Mouse (Mus musculus) midbrain, embryonic 15.5 days (tissue): Measurements from ENCODE around the gene Tkt. TPM values are rescaled to one million over a fixed set of nuclear protein-coding genes. Genes with fewer than 3 reads are reported as not detected.
A peak's percentile ranks its signal among the peaks of the same experiment; 100 is the strongest.

Experiments
- ATAC-seq: fragments of 200-750 bp; cut with Nextera tagmentation; replicated peaks from 2 replicates; pipeline ENCODE4 v1.8.0; 2017; ENCODE audit warnings: moderate TSS enrichment
- H3K27ac ChIP-seq: fragments of 300-500 bp; sonication (generic); 2 replicates; pipeline ENCODE4 v1.5.1; 2015; ENCODE audit warnings: mild to moderate bottlenecking, inconsistent platforms
- H3K27me3 ChIP-seq: fragments of 300-500 bp; sonication (generic); replicated peaks from 2 replicates; pipeline ENCODE4 v1.6.1; 2015; ENCODE audit warnings: inconsistent platforms
- H3K36me3 ChIP-seq: fragments of 300-500 bp; sonication (generic); replicated peaks from 2 replicates; pipeline ENCODE4 v1.6.1; 2015; ENCODE audit warnings: inconsistent platforms
- H3K4me1 ChIP-seq: fragments of 300-500 bp; sonication (generic); 2 replicates; pipeline ENCODE4 v1.6.1; 2015; ENCODE audit warnings: inconsistent platforms
- H3K4me2 ChIP-seq: fragments of 300-500 bp; sonication (generic); 2 replicates; pipeline ENCODE4 v1.6.1; 2015; ENCODE audit warnings: inconsistent platforms, mild to moderate bottlenecking, moderate library complexity
- H3K4me3 ChIP-seq: fragments of 300-500 bp; sonication (generic); 2 replicates; pipeline ENCODE4 v1.5.1; 2015; ENCODE audit warnings: mild to moderate bottlenecking, inconsistent platforms
- H3K9ac ChIP-seq: fragments of 300-500 bp; sonication (generic); 2 replicates; pipeline ENCODE4 v1.6.1; 2015; ENCODE audit warnings: mild to moderate bottlenecking, inconsistent platforms
- H3K9me3 ChIP-seq: fragments of 300-500 bp; sonication (generic); 2 replicates; pipeline ENCODE4 v1.6.1; 2016; ENCODE audit warnings: inconsistent platforms
- WGBS: fragments of 180-500 bp; shearing (Covaris S2); methylation state at CpG from one replicate; pipeline ENCODE4 v1.1.7; 2015; ENCODE audit warnings: mixed read lengths; 5-methylcytosine and 5-hydroxymethylcytosine counted together
- polyA plus RNA-seq: library from polyadenylated mRNA; unstranded; fragments of >200 nt; fragmentation: Nextera tagmentation; extraction: Ambion mirVana; gene quantifications from 2 replicates; pipeline ENCODE4 v1.2.1, GENCODE M21; 2015

The Tkt gene
- polyA plus RNA-seq, 1 experiment from 2014 or later: 262 TPM

- Histone ChIP-seq H3K9ac (no peak overlapping the region), H3K9me3 (no peaks in the 10 kb centered on the region), H3K27ac (peak overlapping the region; percentile 37), H3K27me3 (no peaks in the 10 kb centered on the region), H3K4me3 (no peak overlapping the region), H3K4me2 (no peak overlapping the region), H3K36me3 (no peaks in the 10 kb centered on the region), H3K4me1 (peaks cover 18% of the 10 kb centered on the region)
- 32% methylated on average over 11 of the region's 11 CpGs for WGBS
- peak; percentile 78 for ATAC-seq
Observed at GRCm38 (mm10) chr14:30593279-30594091, 45.3 kb downstream of the Tkt start.

- no peak overlapping the region for H3K4me2 ChIP-seq
- H3K4me1 ChIP-seq: peaks cover 18% of the 10 kb centered on the region
- no peaks in the 10 kb centered on the region for H3K27me3 ChIP-seq
- no peaks in the 10 kb centered on the region for H3K36me3 ChIP-seq
- H3K27ac ChIP-seq: peak overlapping the region; percentile 37
- no peaks in the 10 kb centered on the region for H3K9me3 ChIP-seq
- peak; percentile 69 for ATAC-seq
- H3K9ac ChIP-seq: no peak overlapping the region
- no peak overlapping the region for H3K4me3 ChIP-seq
- 18% methylated on average over 7 of the region's 7 CpGs for WGBS
Observed at GRCm38 (mm10) chr14:30594092-30594695, 46.0 kb downstream of the Tkt start.

- Histone ChIP-seq H3K36me3 (no peaks in the 10 kb centered on the region), H3K27me3 (no peaks in the 10 kb centered on the region), H3K4me2 (no peak overlapping the region), H3K27ac (no peak overlapping the region), H3K4me3 (no peak overlapping the region), H3K9ac (no peak overlapping the region), H3K9me3 (no peaks in the 10 kb centered on the region), H3K4me1 (peaks cover 18% of the 10 kb centered on the region)
- WGBS: 91% methylated on average over 8 of the region's 8 CpGs
- no peak for ATAC-seq
Observed at GRCm38 (mm10) chr14:30595576-30596313, 47.6 kb downstream of the Tkt start.

GRCm38 (mm10) chr14:30596407-30596806, 48.2 kb downstream of the Tkt start:
- Histone ChIP-seq H3K36me3 (no peaks in the 10 kb centered on the region), H3K4me1 (peaks cover 18% of the 10 kb centered on the region), H3K9me3 (no peaks in the 10 kb centered on the region), H3K4me3 (no peak overlapping the region), H3K9ac (no peak overlapping the region), H3K27me3 (no peaks in the 10 kb centered on the region), H3K27ac (no peak overlapping the region), H3K4me2 (no peak overlapping the region)
- 93% methylated on average over 3 of the region's 3 CpGs for WGBS
- no peak for ATAC-seq

- no peak for ATAC-seq
- no peak overlapping the region for H3K27ac ChIP-seq
- no peaks in the 10 kb centered on the region for H3K9me3 ChIP-seq
- peaks cover 18% of the 10 kb centered on the region for H3K4me1 ChIP-seq
- 85% methylated on average over 2 of the region's 2 CpGs for WGBS
- H3K4me3 ChIP-seq: no peak overlapping the region
- no peaks in the 10 kb centered on the region for H3K27me3 ChIP-seq
- H3K36me3 ChIP-seq: no peaks in the 10 kb centered on the region
- no peak overlapping the region for H3K4me2 ChIP-seq
- H3K9ac ChIP-seq: no peak overlapping the region
Observed at GRCm38 (mm10) chr14:30597142-30597541, 49.0 kb downstream of the Tkt start.

GRCm38 (mm10) chr14:30606817-30607216, 58.7 kb downstream of the Tkt start:
- H3K4me3 ChIP-seq: no peak overlapping the region
- H3K36me3 ChIP-seq: no peaks in the 10 kb centered on the region
- H3K27ac ChIP-seq: no peak overlapping the region
- 90% methylated on average over 5 of the region's 5 CpGs for WGBS
- H3K4me2 ChIP-seq: no peak overlapping the region
- no peaks in the 10 kb centered on the region for H3K27me3 ChIP-seq
- no peak overlapping the region for H3K9ac ChIP-seq
- H3K9me3 ChIP-seq: no peaks in the 10 kb centered on the region
- H3K4me1 ChIP-seq: no peaks in the 10 kb centered on the region
- no peak for ATAC-seq

GRCm38 (mm10) chr14:30607696-30608095, 59.5 kb downstream of the Tkt start:
- H3K9me3 ChIP-seq: no peaks in the 10 kb centered on the region
- no peak overlapping the region for H3K9ac ChIP-seq
- WGBS: 81% methylated on average over 4 of the region's 4 CpGs
- no peaks in the 10 kb centered on the region for H3K27me3 ChIP-seq
- no peaks in the 10 kb centered on the region for H3K36me3 ChIP-seq
- no peaks in the 10 kb centered on the region for H3K4me1 ChIP-seq
- ATAC-seq: no peak
- H3K27ac ChIP-seq: no peak overlapping the region
- H3K4me3 ChIP-seq: no peak overlapping the region
- no peak overlapping the region for H3K4me2 ChIP-seq

- H3K36me3 ChIP-seq: no peaks in the 10 kb centered on the region
- WGBS: 86% methylated on average over 6 of the region's 6 CpGs
- H3K27me3 ChIP-seq: no peaks in the 10 kb centered on the region
- no peak overlapping the region for H3K4me2 ChIP-seq
- no peaks in the 10 kb centered on the region for H3K4me1 ChIP-seq
- ATAC-seq: no peak
- H3K27ac ChIP-seq: no peak overlapping the region
- no peaks in the 10 kb centered on the region for H3K9me3 ChIP-seq
- no peak overlapping the region for H3K9ac ChIP-seq
- H3K4me3 ChIP-seq: no peak overlapping the region
Observed at GRCm38 (mm10) chr14:30608176-30608575, 60.0 kb downstream of the Tkt start.

- no peak for ATAC-seq
Observed at GRCm38 (mm10) chr14:30609499-30609898, 61.3 kb downstream of the Tkt start.

GRCm38 (mm10) chr14:30610304-30610703, 62.1 kb downstream of the Tkt start:
- no peak overlapping the region for H3K9ac ChIP-seq
- WGBS: 76% methylated on average over 2 of the region's 2 CpGs
- no peaks in the 10 kb centered on the region for H3K27me3 ChIP-seq
- no peaks in the 10 kb centered on the region for H3K4me1 ChIP-seq
- H3K27ac ChIP-seq: no peak overlapping the region
- H3K9me3 ChIP-seq: no peaks in the 10 kb centered on the region
- H3K4me3 ChIP-seq: no peak overlapping the region
- no peak overlapping the region for H3K4me2 ChIP-seq
- no peaks in the 10 kb centered on the region for H3K36me3 ChIP-seq
- ATAC-seq: no peak

More at GRCm38 (mm10) chr14:30609499-30609898, 61.3 kb downstream of the Tkt start:
- WGBS: 87% methylated on average over 3 of the region's 3 CpGs
- H3K36me3 ChIP-seq: no peaks in the 10 kb centered on the region
- no peaks in the 10 kb centered on the region for H3K4me1 ChIP-seq
- H3K4me3 ChIP-seq: no peak overlapping the region
- no peaks in the 10 kb centered on the region for H3K9me3 ChIP-seq
- H3K27me3 ChIP-seq: no peaks in the 10 kb centered on the region
- H3K9ac ChIP-seq: no peak overlapping the region
- no peak overlapping the region for H3K4me2 ChIP-seq
- H3K27ac ChIP-seq: no peak overlapping the region

- no peaks in the 10 kb centered on the region for H3K27me3 ChIP-seq
- H3K4me3 ChIP-seq: no peak overlapping the region
- H3K9me3 ChIP-seq: no peaks in the 10 kb centered on the region
- H3K9ac ChIP-seq: no peak overlapping the region
- no peak for ATAC-seq
- 89% methylated on average over 3 of the region's 3 CpGs for WGBS
- H3K4me1 ChIP-seq: no peaks in the 10 kb centered on the region
- H3K4me2 ChIP-seq: no peak overlapping the region
- no peak overlapping the region for H3K27ac ChIP-seq
- no peaks in the 10 kb centered on the region for H3K36me3 ChIP-seq
Observed at GRCm38 (mm10) chr14:30610940-30611339, 62.8 kb downstream of the Tkt start.

GRCm38 (mm10) chr14:30612523-30612922, 64.4 kb downstream of the Tkt start:
- 16% methylated on average over 7 of the region's 7 CpGs for WGBS
- Histone ChIP-seq H3K36me3 (no peaks in the 10 kb centered on the region), H3K4me3 (no peak overlapping the region), H3K9ac (no peak overlapping the region), H3K9me3 (no peaks in the 10 kb centered on the region), H3K27me3 (no peaks in the 10 kb centered on the region), H3K4me1 (no peaks in the 10 kb centered on the region), H3K27ac (no peak overlapping the region), H3K4me2 (no peak overlapping the region)
- no peak for ATAC-seq
